Mouse (Mus musculus) cortical plate, adult 2 months (tissue): ENCODE data around the gene Retsat.

ENCODE experiments used
- CTCF ChIP-seq: fragments of 200-500 bp; IDR thresholded peaks from 2 replicates; pipeline ENCODE4 v1.5.1; 2011; ENCODE audit warnings: mild to moderate bottlenecking, control low read depth, low read length; ENCODE audit not compliant: insufficient read depth; ENCODE audit errors: extremely low read depth
- POLR2A ChIP-seq: fragments of 200-500 bp; IDR thresholded peaks from 2 replicates; pipeline ENCODE4 v1.6.1; 2011; ENCODE audit warnings: mild to moderate bottlenecking, low read length, control low read depth; ENCODE audit not compliant: insufficient read depth; ENCODE audit errors: extremely low read depth

GRCm38 (mm10) chr6:72658006-72658405 lies 59.7 kb downstream of the Retsat start:
- TF ChIP-seq POLR2A (no peak), CTCF (peak; percentile 48)
